Mouse (Mus musculus): ENCODE results near the gene Mdga2.

The Mdga2 gene

DNA sequence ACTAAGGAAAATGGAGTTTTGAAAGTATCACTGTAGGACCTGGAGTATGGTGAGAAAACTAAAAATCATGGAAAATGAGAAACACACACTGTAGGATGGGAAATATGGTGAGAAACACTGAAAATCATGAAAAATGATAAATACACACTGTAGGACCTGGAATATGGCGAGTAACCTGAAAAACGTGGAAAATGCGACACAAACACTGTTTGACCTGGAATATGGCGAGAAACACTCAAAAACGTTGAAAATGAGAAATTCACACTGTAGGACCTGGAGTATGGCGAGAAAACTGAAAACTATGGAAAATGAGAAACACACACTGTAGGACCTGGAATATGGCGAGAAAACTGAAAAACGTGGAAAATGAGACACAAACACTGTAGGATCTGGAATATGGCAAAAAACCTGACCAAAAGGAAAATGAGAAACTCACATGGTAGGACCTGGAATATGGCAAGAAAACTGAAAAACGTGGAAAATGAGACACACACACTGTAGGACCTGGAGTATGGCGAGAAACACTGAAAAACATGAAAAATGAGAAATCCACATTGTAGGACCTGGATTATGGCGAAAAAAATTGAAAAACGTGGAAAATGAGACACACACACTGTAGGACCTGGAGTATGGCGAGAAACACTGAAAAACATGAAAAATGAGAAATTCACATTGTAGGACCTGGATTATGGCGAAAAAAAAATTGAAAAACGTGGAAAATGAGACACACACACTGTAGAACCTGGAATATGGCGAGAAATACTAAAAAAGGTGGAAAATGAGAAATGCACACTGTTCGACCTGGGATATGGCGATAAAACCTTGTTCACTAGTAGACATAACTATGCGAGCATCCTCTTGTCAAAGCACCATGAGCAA, 163.0 kb downstream of the Mdga2 start:
- DNase-seq (ENCODE audit: extremely low spot score, low spot score), result peak; percentile 23

DNA sequence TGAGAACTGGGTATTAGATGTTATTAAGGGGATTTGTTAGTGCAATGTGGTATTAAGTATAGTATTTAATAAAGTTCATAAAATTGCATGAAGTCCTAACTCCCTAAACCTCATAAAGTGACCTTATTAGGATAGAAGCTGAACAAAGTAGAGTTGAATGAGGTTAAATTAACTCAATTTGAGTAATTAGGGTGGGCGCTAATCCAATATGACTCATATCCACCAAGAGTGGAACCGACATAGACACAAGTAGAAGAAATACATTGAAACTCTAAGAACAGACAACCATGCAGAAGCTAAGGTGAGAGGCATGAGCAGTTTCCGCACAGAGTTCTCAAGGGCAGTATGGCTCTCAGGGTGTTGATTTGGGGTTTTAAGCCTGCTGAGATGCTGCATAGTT, 165.7 kb downstream of the Mdga2 start:
- no peak for DNase-seq (ENCODE audit: extremely low spot score, low spot score)

DNA sequence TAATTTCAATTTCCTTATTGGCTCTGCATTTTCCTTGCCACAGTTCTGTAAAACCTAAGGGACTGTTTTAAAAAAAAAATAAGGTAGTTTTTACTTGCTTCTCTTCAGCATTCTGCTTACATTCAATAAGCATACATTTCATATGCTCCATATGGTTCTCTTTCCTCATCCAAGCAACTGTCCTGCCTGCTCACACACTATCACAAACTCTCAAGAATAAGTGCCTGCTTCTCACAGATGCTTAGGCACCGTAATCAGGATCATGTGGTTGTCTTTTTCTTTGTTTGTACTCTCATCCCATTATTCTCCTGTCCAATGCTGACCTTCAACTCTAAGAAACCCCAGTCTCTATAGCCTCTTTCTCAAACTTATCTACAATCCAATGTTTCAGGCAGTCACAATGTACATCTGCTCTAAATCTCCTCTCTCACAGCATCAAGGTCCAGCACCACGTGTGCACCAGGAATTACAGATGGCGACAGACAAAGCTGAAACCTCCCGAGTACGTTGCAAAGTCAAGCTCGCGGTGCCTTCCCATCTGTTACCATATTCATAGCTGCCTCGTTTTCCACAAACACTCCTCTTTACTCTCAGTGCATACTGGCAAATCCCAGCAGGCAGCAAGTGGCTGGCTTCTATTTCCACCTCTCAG, 177.1 kb downstream of the Mdga2 start:
- DNase-seq (ENCODE audit: extremely low spot score, low spot score), result no peak

DNA sequence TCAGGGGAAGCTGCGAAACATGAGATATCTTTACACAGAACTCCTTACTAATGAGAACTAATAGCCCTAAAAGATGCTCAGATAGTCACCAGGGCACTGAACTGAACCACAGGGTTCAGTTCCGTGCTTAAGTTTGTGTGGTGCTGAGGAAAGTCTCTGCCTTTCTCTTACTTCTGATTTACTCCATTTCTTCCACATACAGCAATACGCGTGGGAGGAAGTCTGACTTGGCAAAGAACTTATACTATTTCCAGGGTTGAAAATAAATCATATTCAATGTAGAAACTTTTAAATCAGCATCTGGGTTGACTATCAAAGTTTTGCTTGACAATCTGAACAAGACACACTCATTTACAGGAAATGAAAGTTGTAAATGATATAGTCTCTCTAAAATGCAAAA, 180.5 kb downstream of the Mdga2 start:
- no peak for DNase-seq (ENCODE audit: extremely low spot score, low spot score)

DNA sequence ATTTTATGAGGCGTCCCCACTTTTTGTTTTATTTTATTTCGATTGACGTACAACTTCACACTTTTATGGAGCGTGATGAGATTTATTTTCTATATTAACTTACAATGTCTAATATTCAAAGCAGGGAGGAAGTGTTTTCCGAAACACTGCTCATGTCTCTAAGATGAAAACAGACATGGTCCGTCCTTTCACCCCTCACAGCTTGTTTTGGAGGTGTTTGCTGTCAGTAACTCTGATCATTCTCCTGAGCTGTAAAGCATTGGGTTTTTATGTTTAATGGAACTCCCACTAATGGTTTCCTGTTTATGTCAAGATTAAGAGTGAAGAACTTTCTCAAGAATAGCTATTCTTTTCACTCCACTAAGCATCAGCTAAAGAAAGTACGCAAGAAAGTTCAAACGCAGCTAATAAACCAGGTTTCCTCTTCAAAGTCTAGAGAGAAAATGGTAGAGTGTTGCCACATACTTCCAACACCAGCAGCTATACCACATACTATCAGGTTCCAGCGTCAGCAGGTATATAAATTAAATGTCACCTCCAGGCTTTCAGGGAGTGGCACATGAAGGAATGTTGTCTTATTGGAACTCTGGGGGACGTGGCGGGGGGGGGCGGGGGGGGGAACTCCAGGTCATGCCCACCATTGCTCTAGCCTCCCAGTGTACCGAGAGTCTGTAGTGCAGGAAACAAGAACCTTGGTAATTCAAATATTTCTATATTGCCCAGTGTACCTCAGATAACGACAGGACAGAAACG, 186.7 kb downstream of the Mdga2 start:
- no peak for DNase-seq (ENCODE audit: extremely low spot score, low spot score)

DNA sequence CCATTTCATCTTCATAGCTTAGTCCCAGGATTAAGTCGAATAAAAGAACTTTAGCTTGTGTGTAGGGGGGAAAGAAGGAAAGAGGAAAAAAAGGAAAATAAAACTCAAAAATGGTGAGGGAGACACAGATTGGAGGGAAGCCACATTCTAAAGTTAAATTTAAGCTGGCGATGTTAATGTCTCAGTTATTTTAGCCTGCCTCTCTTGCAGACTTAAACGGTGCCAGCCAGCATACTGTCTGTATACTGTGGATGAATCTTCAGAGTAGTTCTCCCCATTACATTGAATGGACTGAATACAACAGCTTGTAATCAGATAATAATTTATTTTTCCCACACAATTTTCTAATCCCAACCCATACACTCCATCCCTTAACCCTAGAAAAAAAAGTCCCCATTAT, 205.2 kb downstream of the Mdga2 start:
- DNase-seq (ENCODE audit: extremely low spot score, low spot score), result no peak

DNA sequence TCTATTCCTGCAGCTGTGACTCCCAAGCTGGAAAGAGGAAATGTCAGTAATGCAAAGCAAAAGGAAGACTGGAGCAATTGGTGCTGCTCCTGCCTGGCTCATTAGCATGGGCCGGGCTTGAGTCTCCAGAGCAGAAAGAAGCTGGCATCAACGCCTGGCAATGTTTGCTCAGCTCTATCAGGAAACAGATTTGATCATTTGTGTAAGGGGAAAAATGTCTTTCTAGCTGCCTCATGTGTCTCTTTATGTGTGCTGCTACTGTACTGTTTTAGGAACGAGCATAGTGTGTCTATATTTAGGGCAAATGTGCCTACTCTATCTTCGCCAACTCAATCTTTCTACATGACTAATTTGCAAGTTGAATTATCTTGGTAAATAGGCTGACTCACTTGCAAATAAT, 211.0 kb downstream of the Mdga2 start:
- no peak for DNase-seq (ENCODE audit: extremely low spot score, low spot score)

DNA sequence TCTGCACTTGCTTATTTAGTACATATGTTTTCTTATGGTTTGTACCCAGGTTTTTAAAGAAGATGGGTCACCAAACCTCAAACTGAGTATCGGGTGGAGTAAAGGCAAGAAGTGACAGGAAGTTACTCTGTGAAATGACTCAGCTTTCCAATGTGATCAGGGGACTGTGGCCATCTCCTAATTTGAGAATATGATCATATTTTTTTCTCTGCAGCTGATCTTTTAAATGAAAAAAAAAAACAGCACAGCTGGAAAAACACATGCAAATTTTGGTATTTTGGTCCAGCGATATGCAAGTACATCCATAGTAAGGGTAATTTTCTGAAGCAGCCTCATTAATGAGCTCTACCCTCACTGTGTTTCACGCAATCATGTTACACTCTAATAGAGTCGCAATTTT, 212.0 kb downstream of the Mdga2 start:
- no peak for DNase-seq (ENCODE audit: extremely low spot score, low spot score)

DNA sequence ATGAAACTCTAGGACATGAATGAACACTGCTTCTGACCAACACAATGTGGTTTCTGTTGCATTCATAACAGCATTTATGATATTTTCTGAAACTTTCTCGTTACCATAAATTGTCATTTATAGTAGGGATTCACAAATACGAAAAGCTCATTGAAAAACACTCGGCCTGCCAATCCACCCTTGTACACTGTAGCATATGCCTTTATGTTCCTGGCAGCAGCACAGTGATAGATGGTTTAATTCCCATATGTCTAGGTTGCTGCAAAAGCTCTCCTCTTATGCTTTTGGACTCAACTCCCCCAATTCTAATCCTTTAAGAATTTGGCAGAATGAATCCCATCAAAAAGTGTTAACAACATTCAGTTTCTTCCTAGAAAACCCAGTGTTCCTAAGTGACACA, 213.2 kb downstream of the Mdga2 start:
- DNase-seq (ENCODE audit: extremely low spot score, low spot score), result no peak

DNA sequence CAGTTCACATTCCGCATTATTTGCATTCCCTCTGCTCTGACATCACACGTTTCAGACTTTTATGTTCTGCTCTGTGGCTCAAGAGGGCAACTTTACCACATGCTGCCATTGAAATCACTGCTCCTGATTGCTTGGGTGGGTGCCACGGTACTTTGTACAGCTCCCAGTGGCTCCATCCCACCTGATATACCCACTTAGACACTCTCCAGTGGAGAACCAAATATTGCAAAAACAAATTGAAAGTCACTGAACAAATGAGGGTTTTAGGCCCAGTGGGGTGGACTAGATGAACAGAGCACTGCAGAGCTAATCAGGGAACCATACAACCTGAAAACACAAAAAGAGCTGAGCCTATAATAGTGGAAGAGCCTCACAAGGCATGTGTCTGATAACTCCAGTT, 268.2 kb downstream of the Mdga2 start:
- DNase-seq (ENCODE audit: extremely low spot score, low spot score), result no peak

DNA sequence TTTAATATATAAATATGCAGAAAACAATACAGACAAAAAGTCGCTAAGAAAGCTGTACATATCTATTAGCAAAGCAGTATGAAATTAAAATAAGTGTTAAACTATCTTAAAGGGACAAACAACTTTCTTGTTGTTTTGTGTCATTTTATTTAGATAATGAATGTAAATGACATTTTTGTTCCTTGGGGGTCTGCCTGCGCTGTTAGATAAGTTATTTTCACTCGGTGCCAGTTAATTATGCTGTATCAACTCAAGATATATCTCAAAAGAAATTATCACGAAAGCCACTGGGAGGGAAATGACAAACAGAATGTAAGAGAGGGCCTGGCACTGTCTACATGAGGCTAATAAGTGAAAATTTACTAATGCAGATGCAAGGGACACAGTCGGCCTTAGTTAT, 306.6 kb downstream of the Mdga2 start:
- DNase-seq (ENCODE audit: extremely low spot score, low spot score), result no peak

DNA sequence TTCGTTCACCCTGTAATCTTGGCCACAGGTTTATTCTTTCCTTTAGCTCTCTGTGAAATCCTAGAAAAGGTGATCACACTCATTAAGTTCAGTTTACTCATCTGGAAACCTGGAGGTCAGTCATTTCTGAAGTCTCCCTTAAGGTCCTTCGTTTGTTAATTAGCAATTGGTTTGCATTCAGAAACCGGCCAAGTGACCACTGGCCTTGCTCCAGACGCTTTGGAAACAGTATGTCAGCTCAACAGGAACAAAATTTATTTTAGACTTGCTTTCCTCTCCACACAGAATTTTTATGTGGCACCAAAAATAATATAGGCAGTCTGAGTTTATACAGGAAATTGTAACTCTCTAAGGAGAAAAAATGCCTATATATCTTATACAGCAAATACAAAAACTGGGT, 323.0 kb downstream of the Mdga2 start:
- DNase-seq (ENCODE audit: extremely low spot score, low spot score), result no peak

DNA sequence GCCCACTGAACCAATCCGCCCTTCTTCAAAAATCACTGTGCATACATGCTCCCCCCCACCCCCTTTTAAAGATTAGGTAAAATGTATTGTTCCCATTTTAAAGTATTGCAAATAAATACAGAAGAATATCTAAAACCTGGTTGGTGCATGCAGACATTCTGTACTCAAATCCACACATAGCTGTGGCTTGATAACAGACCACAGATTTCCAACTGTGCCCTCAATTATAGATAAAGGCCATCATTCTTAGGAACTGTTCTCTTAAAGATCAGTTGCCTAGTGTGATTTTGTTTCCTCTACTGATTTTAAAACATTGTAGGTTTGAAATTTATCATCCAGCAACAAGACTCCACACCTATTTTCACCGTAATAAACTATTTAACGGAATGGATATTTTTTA, 325.6 kb downstream of the Mdga2 start:
- no peak for DNase-seq (ENCODE audit: extremely low spot score, low spot score)

DNA sequence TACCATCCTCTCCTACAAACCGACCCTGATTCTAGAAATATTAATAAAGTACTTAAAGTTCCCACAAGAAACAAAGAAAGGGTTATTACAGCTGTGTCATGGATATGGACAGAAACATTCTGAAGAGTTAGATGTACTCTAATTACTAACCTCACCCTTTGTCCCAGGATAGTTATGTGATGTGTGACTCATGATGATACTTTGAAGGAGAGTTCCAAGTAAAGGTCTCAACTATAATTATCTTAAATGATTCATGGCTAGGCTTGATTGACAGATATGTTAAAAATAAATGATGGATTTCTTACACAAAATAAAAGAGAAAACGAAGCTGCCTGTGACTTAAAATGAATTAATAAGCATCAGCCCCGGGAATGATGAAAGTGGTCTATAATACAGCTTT, 332.1 kb downstream of the Mdga2 start:
- DNase-seq (ENCODE audit: extremely low spot score, low spot score), result no peak

DNA sequence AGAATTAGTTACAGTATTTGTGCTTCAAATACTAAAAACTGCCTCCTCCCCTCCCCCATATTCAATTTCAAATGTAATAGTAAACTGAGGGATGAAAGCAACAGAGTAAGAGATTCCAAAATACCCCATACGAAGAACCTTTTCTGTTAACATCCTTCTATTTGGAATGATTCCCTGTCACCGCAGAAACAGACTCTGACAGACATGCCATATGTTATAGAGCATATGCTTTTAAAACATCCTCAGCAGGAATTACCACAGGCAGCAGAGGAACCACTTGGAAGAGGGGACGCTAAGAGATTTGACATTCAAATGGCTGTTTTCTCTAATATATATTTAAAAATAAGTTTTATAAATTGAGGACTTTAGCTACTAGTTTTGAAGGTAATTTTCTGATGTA, 333.1 kb downstream of the Mdga2 start:
- no peak for DNase-seq (ENCODE audit: extremely low spot score, low spot score)

DNA sequence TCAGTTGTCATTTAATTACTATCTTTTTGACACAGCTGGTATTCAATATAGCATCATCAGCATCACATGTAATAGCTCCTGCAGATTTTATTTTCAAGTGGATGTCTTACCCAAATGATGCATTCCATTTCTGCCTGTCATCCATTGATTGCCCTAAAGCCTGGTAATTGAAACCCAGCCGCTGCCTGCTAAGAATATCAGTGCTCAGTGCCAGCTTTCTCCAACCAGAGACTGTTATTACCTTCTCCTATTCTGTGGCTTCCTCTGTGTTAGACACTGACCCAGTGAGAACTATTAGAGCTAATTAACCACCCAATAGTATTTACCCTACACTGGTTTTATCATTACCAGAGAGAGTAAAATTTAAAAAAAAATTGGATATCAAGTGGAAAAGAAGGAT, 333.7 kb downstream of the Mdga2 start:
- no peak for DNase-seq (ENCODE audit: extremely low spot score, low spot score)

DNA sequence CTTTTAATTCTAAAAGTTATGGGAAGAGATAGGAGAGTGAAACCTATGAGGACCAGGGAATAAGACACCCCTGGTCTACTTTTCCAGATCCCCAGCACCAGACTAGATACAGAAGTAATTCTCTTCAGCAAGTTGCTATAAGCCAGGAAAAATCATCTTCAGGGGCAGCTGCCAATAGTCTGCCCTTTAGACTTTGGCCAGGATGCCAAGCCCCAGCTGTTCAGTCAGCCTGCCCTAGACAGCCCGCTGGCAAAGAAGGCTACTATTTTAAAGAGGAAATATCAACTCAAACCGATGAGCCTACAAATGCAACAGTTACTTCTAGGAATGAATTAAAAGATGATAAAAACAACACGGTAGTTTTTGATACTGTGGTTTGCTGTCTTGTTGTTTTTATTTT, 356.1 kb downstream of the Mdga2 start:
- DNase-seq (ENCODE audit: extremely low spot score, low spot score), result no peak

DNA sequence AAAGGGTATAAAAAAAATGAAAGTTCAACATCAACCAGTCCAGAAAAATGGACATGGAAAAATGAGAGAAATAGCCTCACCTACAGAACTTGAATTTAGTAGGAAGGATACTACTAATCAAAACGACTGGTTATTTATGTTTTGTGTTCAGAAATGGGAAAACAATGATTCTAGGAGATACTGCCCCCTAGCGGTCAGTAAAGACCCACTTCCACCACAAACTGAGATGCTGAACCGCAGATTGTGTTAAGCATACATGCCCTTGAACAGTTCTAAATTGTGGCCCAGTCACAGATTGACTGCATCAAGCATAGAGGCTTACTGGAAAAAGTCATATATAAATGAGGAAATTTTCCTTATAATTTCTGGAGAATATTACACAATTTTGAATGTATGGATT, 369.2 kb downstream of the Mdga2 start:
- DNase-seq (ENCODE audit: extremely low spot score, low spot score), result peak; percentile 15

DNA sequence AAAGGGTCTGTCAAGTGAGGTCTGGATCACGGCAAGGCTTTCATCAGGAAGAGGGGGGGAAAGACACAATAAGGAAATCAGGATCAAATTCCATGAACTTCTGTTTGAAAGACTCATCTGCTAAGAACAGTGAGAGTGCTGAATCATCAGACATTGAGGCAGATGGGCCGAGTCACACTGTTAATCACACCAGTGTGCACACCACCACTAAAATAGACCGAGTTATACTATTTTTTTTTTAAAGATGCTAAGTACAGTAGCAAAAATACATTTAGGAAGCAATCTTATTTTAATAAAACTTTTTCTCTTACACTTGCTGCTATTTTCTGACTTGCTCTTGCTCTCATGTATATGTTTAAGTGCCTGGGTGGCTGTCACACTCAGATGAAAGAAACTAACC, 382.0 kb downstream of the Mdga2 start:
- no peak for DNase-seq (ENCODE audit: extremely low spot score, low spot score)

DNA sequence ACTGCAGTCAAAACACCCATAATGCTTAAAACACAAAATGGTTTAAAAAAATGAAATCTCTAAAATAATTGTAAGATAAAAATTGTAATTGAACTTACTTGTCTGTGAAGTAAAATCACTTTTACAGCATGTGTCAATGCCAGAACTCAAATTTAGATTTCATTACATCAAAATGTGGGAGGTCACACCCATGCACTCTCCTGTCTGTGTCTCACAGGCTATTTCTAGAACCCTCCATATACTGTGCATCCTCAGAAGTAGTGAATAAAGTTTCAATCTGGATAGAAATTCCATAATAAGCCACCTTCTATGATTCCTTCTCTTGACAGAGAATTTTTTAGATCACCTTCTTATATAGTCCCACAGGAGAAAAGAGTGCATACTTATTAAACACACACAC, 466.7 kb downstream of the Mdga2 start:
- DNase-seq (ENCODE audit: extremely low spot score, low spot score), result no peak

DNA sequence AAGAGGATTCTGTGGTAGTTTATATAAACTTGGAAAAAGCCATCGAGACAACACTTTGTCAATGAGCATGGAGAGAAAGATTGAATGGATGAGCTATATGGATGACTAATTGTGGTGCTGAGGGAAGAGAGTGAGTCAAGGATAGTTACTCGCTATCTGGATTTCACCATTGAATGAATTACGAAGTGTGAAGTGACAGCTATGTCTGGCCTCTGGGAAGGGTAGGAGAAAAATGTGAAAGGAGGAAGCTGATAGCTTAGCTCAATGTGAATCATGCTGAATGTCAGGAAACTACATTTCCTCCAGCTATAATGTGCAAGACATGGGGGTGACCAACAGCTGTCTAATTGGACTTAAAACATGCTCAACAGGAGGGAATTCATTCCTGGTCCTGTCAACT, 487.8 kb downstream of the Mdga2 start:
- DNase-seq (ENCODE audit: extremely low spot score, low spot score), result no peak

DNA sequence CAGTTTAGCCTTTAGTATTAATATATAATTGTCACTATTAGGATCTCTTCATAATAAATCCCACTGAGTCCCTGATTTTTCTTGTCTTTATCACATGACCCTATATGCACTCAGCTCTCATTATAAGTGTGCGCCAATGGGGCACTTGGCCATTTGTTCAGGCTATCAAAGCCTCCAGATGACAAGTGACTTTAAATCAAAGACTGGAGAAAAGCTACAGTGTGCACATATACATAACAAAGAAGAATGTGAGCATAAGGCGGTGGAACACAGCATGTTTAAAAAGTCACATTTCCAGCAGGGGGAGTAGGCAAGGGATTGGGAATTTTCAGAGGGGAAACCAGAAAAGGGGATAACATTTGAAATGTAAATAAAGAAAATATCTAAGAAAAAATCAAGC, 497.9 kb downstream of the Mdga2 start:
- DNase-seq (ENCODE audit: extremely low spot score, low spot score), result no peak

All from neural tube, embryonic 10.5 days (tissue).